Mouse (Mus musculus): Measurements from ENCODE around the gene Rabep2.

The Rabep2 gene

DNA sequence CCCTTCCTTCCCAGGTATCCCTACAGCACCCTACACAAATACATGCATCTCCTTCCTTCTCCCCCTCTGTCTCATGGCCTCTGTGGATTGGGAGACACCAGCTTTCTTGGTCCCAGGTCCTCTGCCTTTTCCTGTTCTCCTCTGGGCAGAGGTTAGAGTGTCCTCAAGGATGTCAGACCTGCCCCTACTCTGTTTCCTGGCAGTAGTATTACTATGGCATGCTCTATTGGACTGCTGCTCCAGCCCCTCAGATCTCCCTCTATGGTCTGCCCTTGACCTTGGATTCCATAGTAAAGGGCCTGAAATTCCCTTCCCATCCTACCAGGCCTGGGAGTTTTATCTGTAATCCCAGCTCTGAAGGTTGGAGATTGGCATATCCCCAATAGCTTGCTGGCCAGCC, 1.6 kb downstream of the Rabep2 start:
- no peak for DNase-seq (ENCODE audit: low read depth, low spot score)

DNA sequence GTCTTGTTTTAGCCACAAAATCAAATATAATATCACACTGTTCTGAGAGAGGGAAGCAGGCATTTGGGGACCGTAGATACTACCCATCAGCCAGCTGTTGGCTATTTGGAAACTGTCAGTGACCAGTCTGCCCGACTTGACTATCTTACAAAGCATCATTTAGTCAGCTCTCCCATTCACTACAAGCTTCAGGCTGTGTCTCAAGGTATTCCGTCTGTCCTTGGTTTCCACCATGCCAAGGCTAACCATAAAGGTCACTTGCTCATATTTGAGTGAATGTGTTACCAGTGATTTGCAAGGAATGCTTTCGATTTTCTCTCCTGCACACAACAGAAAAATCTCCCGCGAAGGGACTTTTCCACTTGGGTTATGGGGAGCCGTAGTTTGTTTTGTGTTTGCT, 6.2 kb downstream of the Rabep2 start:
- DNase-seq (ENCODE audit: low read depth, low spot score) = no peak

DNA sequence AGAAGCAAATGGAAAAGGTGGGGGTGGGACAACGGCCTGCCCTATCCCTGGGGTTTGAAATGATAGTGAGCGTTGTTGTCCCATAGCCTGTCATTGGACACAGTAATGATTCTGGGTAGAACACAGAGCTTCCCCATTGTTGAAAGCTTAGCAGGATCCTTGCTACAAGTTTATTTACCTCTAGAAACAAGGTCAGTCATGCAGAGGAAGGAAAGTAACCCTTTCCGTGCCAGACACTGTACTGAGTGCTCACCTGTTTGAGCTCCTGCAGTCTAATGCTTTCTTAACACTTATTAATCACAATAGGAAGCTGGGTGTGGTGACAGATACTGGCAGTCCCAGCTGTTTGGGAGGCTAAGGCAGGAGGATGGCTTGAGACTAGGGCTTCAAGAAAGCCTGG, 7.2 kb downstream of the Rabep2 start:
- DNase-seq (ENCODE audit: low read depth, low spot score) = no peak

DNA sequence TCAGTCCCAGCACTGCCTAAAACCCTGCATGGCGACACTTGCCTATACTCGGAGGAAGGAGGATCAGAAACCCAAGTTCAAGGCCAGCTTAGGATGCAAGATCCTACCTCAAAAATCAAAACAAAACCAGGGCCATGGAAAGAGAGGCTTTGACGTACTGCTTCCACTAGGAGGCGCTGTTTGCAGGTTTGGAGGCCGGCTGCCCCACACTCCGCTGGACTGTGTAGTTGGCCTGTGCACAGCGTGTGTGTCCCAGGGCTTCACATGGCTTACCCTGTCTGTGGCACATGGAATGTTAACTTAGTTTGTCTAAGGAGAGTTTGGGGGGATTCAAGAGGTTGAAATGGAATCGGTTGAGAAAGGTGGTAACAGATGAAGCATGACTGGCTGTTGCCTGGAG, 8.3 kb downstream of the Rabep2 start:
- peak; percentile 73 for DNase-seq (ENCODE audit: low read depth, low spot score)

DNA sequence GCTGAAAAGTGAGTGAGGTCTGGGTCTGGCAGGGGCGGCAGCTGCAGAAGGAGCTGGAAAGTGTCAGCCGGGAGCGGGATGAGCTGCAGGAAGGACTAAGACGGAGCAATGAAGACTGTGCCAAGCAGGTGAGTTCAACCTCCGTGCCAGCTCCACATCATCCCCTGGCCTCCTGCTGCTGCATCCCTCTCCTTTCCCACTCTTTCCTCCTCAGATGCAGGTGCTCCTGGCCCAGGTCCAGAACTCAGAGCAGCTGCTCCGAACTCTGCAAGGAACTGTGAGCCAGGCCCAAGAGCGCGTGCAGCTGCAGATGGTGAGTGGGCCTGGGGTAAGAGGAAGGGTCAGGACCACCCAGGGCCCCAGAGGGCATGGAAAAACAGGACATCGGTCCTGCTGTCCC, 11.6 kb downstream of the Rabep2 start:
- DNase-seq (ENCODE audit: low read depth, low spot score) = no peak

DNA sequence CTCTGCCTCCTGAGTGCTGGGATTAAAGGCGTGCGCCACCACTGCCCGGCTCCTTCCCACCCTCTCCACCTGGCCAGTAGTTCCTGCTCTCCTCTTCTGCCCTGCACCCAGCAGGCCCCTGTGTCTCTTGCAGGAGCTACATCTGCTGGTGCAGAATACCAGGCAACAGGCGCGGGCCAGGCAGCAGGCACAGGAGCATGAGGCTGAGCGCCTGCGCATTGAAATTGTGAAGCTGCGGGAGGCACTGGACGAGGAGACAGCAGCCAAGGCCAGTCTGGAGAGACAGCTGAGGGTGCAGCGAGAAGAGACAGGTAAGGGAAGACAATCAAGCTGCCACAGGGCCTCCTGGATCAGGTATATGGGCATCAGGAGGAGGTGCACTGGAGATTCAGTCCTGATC, 15.4 kb downstream of the Rabep2 start:
- no peak for DNase-seq (ENCODE audit: low read depth, low spot score)

DNA sequence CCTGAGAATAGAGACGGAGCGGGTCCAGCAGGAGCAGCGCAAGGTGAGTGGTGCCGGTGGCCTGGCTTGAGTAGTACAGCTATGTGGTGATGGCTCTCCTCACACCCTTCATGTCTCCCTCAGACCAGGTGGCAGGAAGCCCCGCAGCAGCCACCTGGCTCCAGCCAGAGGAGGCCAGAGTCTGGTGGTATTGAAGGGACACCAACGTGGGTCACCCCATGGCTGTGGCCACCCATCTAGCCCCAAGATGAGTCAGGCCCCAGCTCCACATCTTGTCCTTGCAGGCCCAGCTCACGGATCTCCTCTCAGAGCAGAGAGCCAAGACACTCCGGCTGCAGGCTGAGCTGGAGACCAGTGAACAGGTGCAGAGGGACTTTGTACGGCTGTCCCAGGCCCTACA, 16.0 kb downstream of the Rabep2 start:
- no peak for DNase-seq (ENCODE audit: low read depth, low spot score)

DNA sequence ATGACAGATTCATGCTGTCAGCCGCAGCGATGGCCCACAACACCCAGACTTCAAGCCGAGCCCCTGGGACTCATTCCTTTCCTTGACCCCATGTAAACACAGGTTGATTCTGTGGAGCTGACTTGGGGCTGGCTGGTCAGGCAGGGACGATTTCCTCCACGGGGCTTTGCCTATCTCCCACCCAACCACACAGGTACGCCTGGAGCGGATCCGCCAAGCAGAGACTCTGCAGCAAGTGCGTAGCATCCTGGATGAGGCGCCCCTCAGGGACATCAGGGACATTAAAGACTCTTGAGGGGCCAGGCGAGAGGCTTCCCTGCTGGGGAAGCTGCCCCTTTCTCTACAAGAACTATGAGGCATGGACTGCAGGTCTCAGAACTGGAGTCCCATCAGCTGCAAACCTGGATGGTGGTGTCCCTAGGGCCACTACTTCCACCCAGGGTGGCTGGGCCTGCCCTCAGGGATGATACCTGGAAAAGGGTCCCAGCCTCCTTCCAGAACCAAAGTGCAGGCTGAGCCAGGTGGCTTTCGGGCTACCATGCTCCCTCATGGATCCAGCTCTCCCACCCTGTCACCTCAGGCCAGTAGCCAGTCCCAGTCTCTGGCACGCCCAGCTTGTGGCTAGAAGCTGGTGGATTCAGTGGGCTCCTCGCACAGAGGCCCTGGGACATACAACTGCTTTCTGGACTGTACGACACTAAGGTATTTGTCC, 16.7 kb downstream of the Rabep2 start:
- DNase-seq (ENCODE audit: low read depth, low spot score) = no peak

DNA sequence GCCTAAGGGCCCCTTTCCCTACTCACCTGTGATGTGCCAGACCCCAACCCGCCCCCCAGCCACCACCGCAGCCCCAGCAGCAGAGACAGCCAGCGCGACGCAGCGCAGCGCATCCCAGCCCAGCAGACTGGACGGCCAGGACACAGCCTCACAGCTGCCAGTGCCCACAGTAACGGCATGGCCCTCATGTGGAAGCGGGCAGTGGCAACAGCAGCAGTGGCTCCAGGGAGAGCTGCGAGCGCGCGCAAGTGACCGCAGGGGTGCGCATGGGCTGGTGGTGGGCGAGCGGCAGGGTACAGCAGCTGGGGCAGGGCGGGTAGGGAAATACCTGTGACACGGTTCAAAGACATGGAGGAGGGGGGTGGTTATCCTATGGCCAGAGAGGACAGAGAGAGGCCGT, 17.7 kb downstream of the Rabep2 start:
- no peak for DNase-seq (ENCODE audit: low read depth, low spot score)

DNA sequence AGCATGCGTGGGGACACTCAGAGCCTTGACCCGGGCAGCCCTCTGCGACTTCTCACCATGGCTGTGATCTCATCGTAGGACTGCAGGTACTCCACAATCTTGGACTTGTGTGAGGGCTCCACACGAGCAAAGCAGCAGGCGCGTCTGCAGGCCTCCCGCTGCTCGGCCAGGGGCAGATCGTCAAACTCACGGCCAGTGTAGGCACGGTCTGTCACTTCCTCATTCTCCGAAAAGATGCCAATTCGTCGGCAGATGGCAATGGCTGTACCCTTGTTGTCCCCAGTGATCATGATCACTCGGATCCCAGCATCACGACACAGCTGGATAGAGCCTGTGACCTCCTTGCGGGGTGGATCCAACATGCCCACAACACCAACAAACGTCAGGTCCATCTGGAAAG, 19.9 kb downstream of the Rabep2 start:
- DNase-seq (ENCODE audit: low read depth, low spot score) = no peak

DNA sequence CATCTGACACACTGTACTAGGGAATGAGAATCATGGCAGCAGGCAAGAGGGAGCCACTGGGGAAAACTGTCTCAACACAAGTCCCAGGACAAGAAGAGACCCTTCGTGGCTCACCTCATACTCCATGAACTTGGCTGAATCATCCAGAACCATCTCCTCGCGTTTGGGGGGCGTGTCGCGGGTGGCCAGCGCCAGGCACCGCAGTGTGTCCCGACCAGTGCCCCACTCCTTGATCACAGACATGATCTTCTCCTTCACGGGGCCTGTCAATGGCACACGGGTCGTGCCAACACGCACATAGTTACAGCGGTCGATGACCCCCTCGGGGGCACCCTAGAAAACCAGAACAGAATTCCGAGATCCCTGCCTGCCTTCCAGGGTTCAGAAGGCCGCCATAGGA, 21.4 kb downstream of the Rabep2 start:
- DNase-seq (ENCODE audit: low read depth, low spot score) = no peak

DNA sequence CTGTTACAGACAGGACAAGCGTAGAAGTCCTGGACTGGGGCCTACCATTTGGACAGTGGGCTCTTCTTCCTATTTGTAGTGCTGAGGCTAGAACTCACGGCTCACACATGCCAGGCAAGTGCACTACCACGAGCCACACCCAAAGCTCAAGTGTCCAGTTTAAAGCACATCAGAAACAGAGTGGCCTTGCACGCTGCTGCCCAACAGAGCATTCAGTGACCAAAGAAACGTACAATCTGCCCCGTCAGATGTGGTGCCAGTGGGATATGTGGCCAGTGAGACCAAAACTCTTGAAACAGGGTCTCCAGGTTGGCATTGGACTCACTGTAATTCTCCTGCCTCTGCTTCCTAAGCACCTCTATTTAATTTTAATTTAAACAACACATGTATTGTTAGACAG, 22.1 kb downstream of the Rabep2 start:
- no peak for DNase-seq (ENCODE audit: low read depth, low spot score)

DNA sequence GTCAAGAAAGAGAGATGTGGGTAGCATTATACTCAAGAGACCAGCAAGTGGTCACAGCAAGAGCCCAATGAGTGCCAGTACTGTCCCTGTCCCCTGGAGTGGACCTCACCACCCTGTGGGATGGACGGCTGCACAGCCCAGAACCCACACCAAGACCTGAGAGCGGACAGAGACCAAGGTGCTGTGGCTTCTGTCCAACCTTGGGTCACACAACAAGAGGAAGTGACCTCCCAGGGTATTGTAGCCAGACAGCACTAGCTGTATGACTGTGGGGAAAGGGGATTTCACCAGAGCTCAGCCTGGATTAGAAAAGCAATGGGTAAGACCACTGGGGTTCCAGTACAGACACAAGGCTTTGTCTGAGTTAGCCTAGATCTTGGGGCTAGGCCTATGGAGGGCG, 23.7 kb downstream of the Rabep2 start:
- DNase-seq (ENCODE audit: low read depth, low spot score) = no peak

DNA sequence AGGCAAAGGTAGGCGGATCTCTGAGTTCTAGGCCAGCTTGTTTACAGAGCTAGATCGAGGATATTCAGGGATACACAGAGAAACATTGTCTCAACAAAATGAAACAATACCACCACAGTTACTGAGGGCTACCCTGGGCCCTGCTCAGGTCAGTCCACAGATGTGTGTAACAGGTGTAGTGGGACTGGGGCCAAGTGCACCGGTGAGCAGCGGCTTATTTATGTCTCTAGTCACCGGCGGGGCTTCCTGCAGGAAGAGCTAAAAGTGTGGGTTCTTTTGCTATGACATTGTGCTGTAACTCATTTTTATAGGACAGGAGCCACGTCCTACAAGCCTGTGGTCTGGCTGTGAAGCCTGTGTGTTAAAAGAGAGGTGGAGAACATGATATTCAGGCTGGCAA, 25.3 kb downstream of the Rabep2 start:
- peak; percentile 48 for DNase-seq (ENCODE audit: low read depth, low spot score)

DNA sequence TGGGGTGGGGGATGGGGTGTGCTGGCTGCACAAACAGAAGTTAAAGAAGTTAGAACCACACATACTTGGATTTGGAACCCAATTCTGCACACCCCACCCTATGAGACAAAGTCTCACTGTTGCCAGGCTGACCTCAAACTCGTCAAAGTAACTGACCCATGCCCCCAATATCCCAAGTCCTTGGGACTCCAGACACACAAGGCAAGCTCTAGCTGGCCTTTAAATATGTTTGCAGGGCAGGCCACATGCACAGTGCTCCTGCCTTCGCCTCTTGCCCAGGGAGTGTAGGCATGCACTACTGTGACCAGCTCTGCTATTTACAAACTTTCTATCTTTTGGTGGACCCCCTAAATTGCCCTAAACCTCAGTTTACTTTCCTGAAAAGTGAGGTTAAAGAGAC, 26.7 kb downstream of the Rabep2 start:
- no peak for DNase-seq (ENCODE audit: low read depth, low spot score)

DNA sequence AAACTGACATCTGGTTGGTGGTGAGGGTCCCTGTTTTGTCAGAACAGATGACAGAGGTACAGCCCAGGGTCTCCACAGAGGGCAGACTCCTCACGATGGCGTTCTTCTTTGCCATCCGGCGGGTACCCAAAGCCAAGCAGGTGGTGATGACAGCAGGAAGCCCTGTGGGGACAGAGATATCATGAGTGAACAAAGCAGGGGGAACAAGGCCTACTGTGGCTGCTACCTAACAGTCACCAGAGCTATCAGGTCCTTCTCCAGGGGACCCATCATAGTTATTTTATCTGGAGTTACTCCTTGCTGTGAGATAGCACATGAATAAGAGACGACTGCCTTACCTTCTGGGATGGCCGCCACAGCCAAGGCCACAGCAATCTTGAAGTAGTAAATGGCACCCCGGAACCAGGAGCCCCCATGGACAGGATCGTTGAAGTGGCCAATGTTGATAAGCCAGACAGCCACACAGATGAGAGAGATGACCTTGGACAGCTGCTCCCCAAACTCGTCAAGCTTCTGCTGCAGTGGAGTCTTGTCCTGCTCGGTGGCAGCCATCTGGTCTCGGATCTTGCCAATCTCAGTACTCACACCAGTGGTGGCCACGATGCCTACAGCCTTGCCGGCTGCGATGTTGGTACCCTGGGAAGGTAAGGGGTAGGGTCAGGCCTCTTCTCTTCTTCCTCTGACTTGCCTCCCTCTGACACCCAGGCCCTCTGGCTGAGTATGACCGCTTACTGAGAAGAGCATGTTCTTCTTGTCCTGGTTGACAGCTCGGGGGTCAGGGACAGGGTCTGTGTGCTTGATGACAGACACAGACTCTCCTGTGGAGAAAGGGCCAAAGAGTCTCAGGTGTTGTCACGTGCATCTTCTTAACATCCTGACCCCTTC, 28.1 kb downstream of the Rabep2 start:
- no peak for DNase-seq (ENCODE audit: low read depth, low spot score)

DNA sequence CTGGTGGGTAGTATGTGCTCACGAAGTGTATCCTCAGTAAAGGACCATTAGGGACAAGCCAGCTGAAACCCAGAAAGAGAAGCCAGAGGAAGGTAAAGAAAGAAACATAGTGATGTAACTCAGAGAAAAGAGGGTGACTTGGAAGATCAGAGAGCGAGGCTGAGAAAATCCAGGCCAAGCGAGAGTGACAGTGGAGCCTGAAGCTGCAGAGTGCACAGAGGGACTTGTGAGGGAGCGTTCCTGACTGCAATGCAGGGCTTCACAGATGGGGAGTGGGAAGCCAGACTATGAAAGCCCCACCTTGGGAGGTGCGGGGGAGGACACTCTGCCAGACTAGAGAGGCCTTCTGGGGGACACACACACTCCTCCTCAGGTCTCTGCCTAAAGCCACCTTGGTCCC, 29.7 kb downstream of the Rabep2 start:
- DNase-seq (ENCODE audit: low read depth, low spot score) = no peak

DNA sequence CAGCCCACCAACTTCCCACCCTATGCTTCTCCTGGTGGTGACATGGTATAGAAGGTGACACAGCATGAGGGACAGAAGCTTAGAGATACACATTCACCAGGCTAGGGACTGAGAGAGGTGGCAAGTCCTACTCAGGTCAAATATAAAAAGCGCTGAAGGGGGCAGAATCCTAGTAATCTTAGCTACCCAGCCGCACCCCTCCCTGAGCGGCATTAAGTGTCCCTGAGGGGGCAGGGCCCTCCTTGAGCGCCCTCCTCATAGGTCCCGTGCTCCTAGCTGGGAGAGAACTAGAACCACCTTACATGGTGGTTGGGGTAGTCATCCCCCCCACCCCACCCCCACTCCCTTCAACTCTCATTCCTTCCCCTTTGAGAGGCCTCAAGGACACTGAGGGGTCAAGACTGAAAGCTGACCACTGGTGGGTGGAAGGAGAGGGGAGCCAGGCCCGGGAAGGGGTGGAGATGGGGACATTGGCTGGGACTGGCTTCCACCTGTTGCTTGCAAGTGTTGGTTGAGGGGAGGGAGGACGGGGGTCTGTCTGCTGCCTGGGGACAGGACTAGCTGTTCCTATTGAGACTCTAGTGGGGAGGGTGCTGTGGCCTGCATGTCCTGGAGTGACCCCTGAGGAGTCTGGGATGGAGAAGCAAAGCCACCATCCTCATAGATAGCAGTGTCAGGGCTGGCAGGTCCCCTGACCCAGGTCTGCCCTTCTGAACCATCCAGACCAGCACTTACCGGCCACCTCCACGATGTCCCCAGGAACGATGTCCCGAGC, 30.5 kb downstream of the Rabep2 start:
- no peak for DNase-seq (ENCODE audit: low read depth, low spot score)

DNA sequence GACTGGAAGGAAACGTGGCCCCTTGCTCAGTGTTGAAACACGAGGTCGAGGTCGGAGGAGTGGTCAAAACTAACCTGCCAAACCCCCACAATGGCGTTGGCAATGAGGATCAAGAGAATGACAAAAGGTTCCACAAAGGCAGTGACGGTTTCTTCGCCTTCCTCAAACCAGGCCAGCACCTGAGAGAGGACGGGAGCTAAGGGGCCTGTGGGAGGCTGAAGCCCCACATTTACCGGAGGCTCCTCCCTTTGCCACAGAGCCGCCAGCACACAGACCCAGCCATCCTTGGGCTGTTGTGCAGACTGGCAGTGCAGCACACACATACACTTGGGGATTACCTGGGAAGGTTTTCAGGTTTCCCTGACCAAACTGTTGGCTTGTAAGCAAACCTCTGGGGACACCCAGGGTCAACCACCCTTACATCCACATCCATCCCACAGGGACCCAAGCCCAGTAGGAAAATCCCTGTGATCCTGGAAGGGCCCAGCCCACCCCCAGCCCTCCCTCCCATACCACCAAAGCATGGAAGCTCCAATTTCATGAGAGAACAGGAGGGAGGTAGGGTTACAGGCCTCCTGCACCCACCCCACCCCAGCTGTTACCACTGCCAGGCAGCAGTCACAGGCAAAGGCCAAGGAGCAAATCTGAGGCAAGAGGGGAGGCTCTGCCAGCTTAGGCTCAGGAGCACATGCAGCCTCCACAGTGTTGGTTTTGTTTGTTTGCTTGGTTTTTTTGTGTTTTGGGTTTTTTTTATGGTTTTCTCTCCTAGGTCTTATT, 32.3 kb downstream of the Rabep2 start:
- no peak for DNase-seq (ENCODE audit: low read depth, low spot score)

DNA sequence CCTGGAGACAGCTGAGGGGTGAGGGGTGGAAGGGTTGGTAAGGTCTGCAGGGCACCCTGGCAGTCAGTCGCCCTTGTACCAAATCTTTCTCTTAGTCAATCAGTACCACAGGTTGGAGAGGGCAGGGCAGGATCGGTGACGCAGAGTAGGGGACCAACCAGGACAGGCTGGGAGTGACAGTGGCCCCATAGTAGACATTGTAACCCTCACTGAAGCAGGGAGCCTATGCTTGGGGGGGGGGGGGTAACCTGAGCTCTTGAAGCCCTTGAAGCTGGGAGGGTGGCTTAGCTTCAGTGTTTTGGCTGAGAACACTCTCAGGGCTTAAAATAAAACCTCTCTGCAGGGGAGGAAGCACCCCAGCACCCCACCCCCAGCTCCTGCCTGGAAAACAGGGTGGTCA, 33.1 kb downstream of the Rabep2 start:
- no peak for DNase-seq (ENCODE audit: low read depth, low spot score)

DNA sequence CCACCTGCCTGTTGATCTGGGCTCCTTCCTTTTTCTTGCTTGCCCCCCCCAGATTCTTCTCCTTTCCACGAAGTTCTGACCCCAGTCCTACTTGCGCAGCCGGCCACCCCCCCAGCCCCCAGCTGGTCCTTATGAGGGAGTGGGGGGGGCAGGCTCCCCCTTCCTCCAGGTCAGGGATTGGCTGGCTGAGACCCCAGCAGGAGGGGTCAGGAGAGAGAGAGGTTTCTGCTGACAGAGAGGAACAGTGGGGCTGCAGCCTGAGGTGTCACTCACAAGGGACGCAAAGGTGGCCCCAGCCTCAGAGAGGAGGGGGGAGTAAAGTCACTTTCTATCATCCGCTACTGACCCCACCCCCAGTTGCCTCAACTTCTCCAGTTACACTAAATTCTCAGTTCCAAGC, 34.4 kb downstream of the Rabep2 start, which contains the start of gene Atp2a1:
Gene Atp2a1 (minus strand): TSS at position 105 of the 400 bp plus-strand sequence.
- DNase-seq (ENCODE audit: low read depth, low spot score) = no peak

DNA sequence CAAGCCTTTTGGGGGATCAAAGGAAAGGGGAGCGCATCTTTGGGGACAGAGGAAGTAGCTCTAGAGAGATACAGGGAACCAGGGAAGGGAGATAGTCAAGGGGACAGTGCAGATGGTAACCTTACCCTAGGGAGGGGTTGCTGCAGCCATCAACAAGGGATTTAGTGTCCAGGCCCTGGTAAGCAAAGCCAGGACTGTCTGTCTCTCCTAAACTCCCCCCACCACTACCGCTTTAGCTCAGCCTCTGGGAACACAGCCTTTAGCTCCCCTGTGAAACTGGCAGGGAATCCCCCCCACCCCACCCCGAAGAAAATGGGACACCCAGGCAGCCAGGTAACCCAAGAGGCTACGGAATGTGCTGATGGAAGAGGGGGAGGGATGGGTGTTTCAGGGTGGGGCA, 35.0 kb downstream of the Rabep2 start:
- no peak for DNase-seq (ENCODE audit: low read depth, low spot score)

All from A20 (cell line).